Comparison of ENCODE assay signal across 8 mouse cellular contexts in the genomic region with DNA sequence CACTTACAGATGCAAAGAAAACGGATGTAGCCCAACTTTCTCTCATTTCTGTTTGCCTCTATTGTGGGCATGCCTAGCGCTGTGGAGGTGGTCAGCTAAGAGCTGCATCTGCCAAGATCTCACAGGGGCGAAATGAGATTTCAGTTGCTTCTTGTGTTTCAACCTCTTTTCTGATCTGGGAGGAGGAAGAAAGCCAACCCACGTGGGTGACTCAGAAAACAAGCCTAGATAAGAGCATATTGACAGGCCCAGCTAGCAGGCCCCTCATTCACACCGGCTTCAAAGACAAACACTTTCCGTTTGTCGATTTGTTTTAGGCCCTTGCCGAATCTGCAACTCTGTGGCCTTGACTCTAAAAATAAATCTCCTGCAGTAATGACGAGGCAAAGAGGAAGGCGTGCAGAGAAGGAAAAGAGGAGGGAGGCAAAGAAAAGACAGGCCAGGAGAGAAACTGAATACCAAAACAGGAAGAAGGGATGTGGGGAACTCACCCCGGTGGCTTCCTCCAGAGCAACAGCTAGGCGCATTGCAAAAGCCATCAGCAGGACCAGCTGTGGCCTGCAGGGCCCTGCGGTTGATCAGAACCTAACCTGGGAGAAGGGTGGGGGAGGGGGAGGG.
DNase-seq lines count a peak whose midpoint lies in the region; ATAC-seq and TF ChIP-seq lines count a peak whose summit lies in the region.
"Had no signal": no experiment of that assay in that cellular context is flagged by ENCODE, and none has a peak within 500 bp of the region (broad histone marks: within the 10 kb centered on the region; RNA-seq: fewer than 3 reads in every experiment).

No protein-coding gene starts in this region.

- no peaks in the 10 kb centered on the region for H3K9me3 ChIP-seq in lung, embryonic 14.5 days (ENCODE audit: low read depth, low read length)
- H3K9me3 ChIP-seq in midbrain, embryonic 14.5 days (ENCODE audit: control insufficient read depth, low read length) = no peaks in the 10 kb centered on the region
- H3K9me3 ChIP-seq: midbrain, embryonic 12.5 days had no signal

- TF ChIP-seq CTCF in lung, embryonic 14.5 days (IDR thresholded peaks at IDR 0.05; ENCODE audit: low read depth) = no peak
- TF ChIP-seq CTCF in layer of hippocampus, adult 2 months (conservative IDR thresholded peaks at IDR 0.05) = no peak

- H3K4me3 ChIP-seq in lung, embryonic 14.5 days (ENCODE audit: low read depth, low read length) = no peak overlapping the region
- no peak overlapping the region for H3K4me3 ChIP-seq in midbrain, embryonic 14.5 days (replicated peaks; ENCODE audit: low read depth, low read length)
- no peak overlapping the region for H3K4me3 ChIP-seq in layer of hippocampus, adult 2 months
- H3K4me3 ChIP-seq: midbrain, embryonic 12.5 days had no signal

- peak overlapping the region; percentile 46; the same call in 1 of the 2 replicates for H3K27ac ChIP-seq in lung, embryonic 14.5 days (ENCODE audit: low read depth)
- no peak overlapping the region for H3K27ac ChIP-seq in midbrain, embryonic 14.5 days (replicated peaks; ENCODE audit: low read depth, low read length)
- no peak overlapping the region for H3K27ac ChIP-seq in layer of hippocampus, adult 2 months
- H3K27ac ChIP-seq: midbrain, embryonic 12.5 days had no signal

- ATAC-seq in lung, embryonic 14.5 days (ENCODE audit: insufficient read depth) = peak; percentile 44; the same call in 1 of the 2 replicates
- ATAC-seq in common myeloid progenitor, adult 5-6 weeks (replicated peaks; ENCODE audit: low read depth, poor library complexity, severe bottlenecking) = peak; percentile 88
- no peak for ATAC-seq in midbrain, embryonic 14.5 days (ENCODE audit: low FRiP score, low TSS enrichment)
- no peak for ATAC-seq in erythroid progenitor cell, adult 5-6 weeks (replicated peaks; ENCODE audit: low FRiP score, poor library complexity, severe bottlenecking)

- H3K27me3 ChIP-seq in lung, embryonic 14.5 days (ENCODE audit: insufficient read depth, low read length) = no peaks in the 10 kb centered on the region
- no peaks in the 10 kb centered on the region for H3K27me3 ChIP-seq in midbrain, embryonic 14.5 days (ENCODE audit: control insufficient read depth, insufficient read depth, low read length)

- H3K4me2 ChIP-seq in lung, embryonic 14.5 days = no peak overlapping the region
- H3K4me2 ChIP-seq in midbrain, embryonic 14.5 days (ENCODE audit: low read length) = no peak overlapping the region
- H3K4me2 ChIP-seq: midbrain, embryonic 12.5 days had no signal

- peak; percentile 48 for DNase-seq in lung, embryonic 14.5 days
- no peak for DNase-seq in lung, postnatal 36 days
- DNase-seq in MN1 (ENCODE audit: low spot score) = peak; percentile 7
- DNase-seq in midbrain, embryonic 14.5 days = peak; percentile 40
- no peak for DNase-seq in layer of hippocampus, adult 2 months (ENCODE audit: low spot score in 2 of 2)

- 21% methylated on average over 13 of the region's 13 CpGs for WGBS in lung, embryonic 14.5 days
- 35% methylated on average over 13 of the region's 13 CpGs for WGBS in midbrain, embryonic 14.5 days

- no peak overlapping the region for H3K9ac ChIP-seq in lung, embryonic 14.5 days
- no peak overlapping the region for H3K9ac ChIP-seq in midbrain, embryonic 14.5 days (replicated peaks; ENCODE audit: low read length)
- H3K9ac ChIP-seq: midbrain, embryonic 12.5 days had no signal

- H3K36me3 ChIP-seq in lung, embryonic 14.5 days (ENCODE audit: insufficient read depth) = no peaks in the 10 kb centered on the region
- no peaks in the 10 kb centered on the region for H3K36me3 ChIP-seq in midbrain, embryonic 14.5 days (ENCODE audit: control insufficient read depth, insufficient read depth, low read length)
- H3K36me3 ChIP-seq: midbrain, embryonic 12.5 days had no signal

- 0 out of 2 replicates have a peak, but pooled peaks cover 6% of the 10 kb centered on the region for H3K4me1 ChIP-seq in lung, embryonic 14.5 days (ENCODE audit: insufficient read depth)
- H3K4me1 ChIP-seq in midbrain, embryonic 14.5 days (ENCODE audit: control insufficient read depth, insufficient read depth, low read length) = no peaks in the 10 kb centered on the region
- H3K4me1 ChIP-seq: midbrain, embryonic 12.5 days had no signal

Comparison
In these comparisons a context has a peak if more than half of its experiments do, and no peak if none do; other contexts are left out.
1. DNase-seq: peak in lung, embryonic 14.5 days (single experiment), MN1 (single experiment) and midbrain, embryonic 14.5 days (single experiment); none in lung, postnatal 36 days (single experiment) and layer of hippocampus, adult 2 months (0 of 2).
2. ATAC-seq: peak in lung, embryonic 14.5 days (single experiment) and common myeloid progenitor, adult 5-6 weeks (single experiment); none in midbrain, embryonic 14.5 days (single experiment) and erythroid progenitor cell, adult 5-6 weeks (single experiment).